Mouse (Mus musculus) thymus, postnatal 4 days (tissue): ENCODE measurements around the gene Sebox.
A peak's percentile ranks its signal among the peaks of the same experiment; 100 is the strongest.

Experiments
- DNase-seq: peaks from one replicate; pipeline ENCODE4 v3.0.0; 2021

Gene Sebox

GRCm38 (mm10) chr11:78502909-78503650 lies at the start of gene Sebox:
Gene Sebox (plus strand): TSS chr11:78503447.
- DNase-seq: no peak

GRCm38 (mm10) chr11:78453675-78454074 lies 49.6 kb upstream of the Sebox start:
- DNase-seq: peak; percentile 89

GRCm38 (mm10) chr11:78454276-78454675 lies 49.0 kb upstream of the Sebox start:
- DNase-seq: no peak

- peak; percentile 65 for DNase-seq
Measured at GRCm38 (mm10) chr11:78455308-78455707, 47.9 kb upstream of the Sebox start.

GRCm38 (mm10) chr11:78458740-78459139 lies 44.5 kb upstream of the Sebox start:
- no peak for DNase-seq

GRCm38 (mm10) chr11:78461894-78462293 lies 41.4 kb upstream of the Sebox start:
- DNase-seq: no peak

- DNase-seq: no peak
Measured at GRCm38 (mm10) chr11:78462669-78463068, 40.6 kb upstream of the Sebox start.

GRCm38 (mm10) chr11:78463286-78464036 lies 39.8 kb upstream of the Sebox start:
- DNase-seq: no peak

- no peak for DNase-seq
Measured at GRCm38 (mm10) chr11:78465116-78465515, 38.1 kb upstream of the Sebox start.

GRCm38 (mm10) chr11:78465568-78466180 lies 37.6 kb upstream of the Sebox start, which contains the start of gene Slc46a1:
Gene Slc46a1 (plus strand): TSS chr11:78465697.
- peak; percentile 84 for DNase-seq

- no peak for DNase-seq
Measured at GRCm38 (mm10) chr11:78466242-78466912, 36.9 kb upstream of the Sebox start.

GRCm38 (mm10) chr11:78467515-78467914 lies 35.7 kb upstream of the Sebox start:
- DNase-seq: no peak

- DNase-seq: no peak
Measured at GRCm38 (mm10) chr11:78467932-78468331, 35.3 kb upstream of the Sebox start.

GRCm38 (mm10) chr11:78471326-78472103 lies 31.7 kb upstream of the Sebox start:
- DNase-seq: no peak

GRCm38 (mm10) chr11:78475289-78475688 lies 28.0 kb upstream of the Sebox start:
- DNase-seq: no peak

GRCm38 (mm10) chr11:78483639-78484038 lies 19.6 kb upstream of the Sebox start:
- DNase-seq: no peak

- DNase-seq: peak; percentile 80
Measured at GRCm38 (mm10) chr11:78488168-78488567, 15.1 kb upstream of the Sebox start.

- DNase-seq: peak; percentile 60
Measured at GRCm38 (mm10) chr11:78490781-78491241, 12.4 kb upstream of the Sebox start.

GRCm38 (mm10) chr11:78495904-78496303 lies 7.3 kb upstream of the Sebox start:
- DNase-seq: peak; percentile 56

GRCm38 (mm10) chr11:78497071-78497541 lies 6.1 kb upstream of the Sebox start:
- peak; percentile 56 for DNase-seq

- DNase-seq: peak; percentile 100
Measured at GRCm38 (mm10) chr11:78497544-78498522, 5.4 kb upstream of the Sebox start, which contains the start of gene Sarm1. Gene Sarm1 (minus strand): TSS chr11:78497754.
